ENCODE assay signal across 8 mouse cellular contexts in the genomic region with DNA sequence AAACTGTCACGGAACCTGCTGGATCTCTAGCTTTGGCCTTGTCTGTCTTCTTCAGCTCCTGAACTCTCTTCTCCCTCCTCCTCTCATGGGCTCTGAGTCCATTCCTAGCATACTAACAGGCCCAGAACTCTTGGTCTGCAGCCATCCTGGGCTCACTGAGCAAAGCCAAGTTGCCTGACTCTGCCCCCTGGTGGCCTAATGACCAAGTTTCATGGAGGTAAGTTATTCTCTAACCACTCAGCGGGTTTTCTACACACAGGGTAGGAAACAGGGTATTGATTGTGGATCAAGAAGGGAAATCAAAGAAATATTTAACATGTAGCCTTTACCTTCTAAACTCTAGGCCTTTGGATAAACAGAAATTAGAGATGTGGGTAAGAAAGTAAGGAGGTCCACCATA. TPM values are rescaled to one million over a fixed set of nuclear protein-coding genes. Genes with fewer than 3 reads are reported as not detected.
DNase-seq lines count a peak whose midpoint lies in the region; ATAC-seq and TF ChIP-seq lines count a peak whose summit lies in the region.

A gene (plus strand): TSS at position 21 of the 400 bp plus-strand sequence.

- H3K4me3 ChIP-seq in embryonic facial prominence, embryonic 10.5 days = no peak within 1 kb of the TSS
- H3K4me3 ChIP-seq in limb, embryonic 11.5 days (ENCODE audit: low read depth, low read length) = no peak within 1 kb of the TSS
- no peak within 1 kb of the TSS for H3K4me3 ChIP-seq in midbrain, postnatal 0 days (ENCODE audit: low read depth, low read length)

- no peaks in the 10 kb centered on the region for H3K9me3 ChIP-seq in embryonic facial prominence, embryonic 10.5 days
- H3K9me3 ChIP-seq in limb, embryonic 11.5 days (ENCODE audit: control insufficient read depth, low read length) = no peaks in the 10 kb centered on the region
- no peaks in the 10 kb centered on the region for H3K9me3 ChIP-seq in midbrain, postnatal 0 days (ENCODE audit: low read length)

- DNase-seq in 416B (ENCODE audit: low read depth) = peak; percentile 80
- DNase-seq in adrenal gland, postnatal 14 days = peak; percentile 91
- DNase-seq in embryonic facial prominence, embryonic 10.5 days (ENCODE audit: low spot score) = peak; percentile 80
- peak; percentile 84 to 95 for DNase-seq in heart, adult 18-20 months
- DNase-seq in kidney, adult 8-10 months = peak; percentile 78 to 90
- peak; percentile 86 for DNase-seq in limb, embryonic 11.5 days (ENCODE audit: low spot score)
- peak; percentile 83 for DNase-seq in midbrain, postnatal 0 days (ENCODE audit: low spot score)
- DNase-seq in spleen, postnatal 10 days (ENCODE audit: low spot score in 2 of 2) = peak; percentile 70 to 89

- H3K27me3 ChIP-seq in embryonic facial prominence, embryonic 10.5 days (replicated peaks; ENCODE audit: low read depth, poor library complexity, severe bottlenecking) = no peaks in the 10 kb centered on the region
- no peaks in the 10 kb centered on the region for H3K27me3 ChIP-seq in limb, embryonic 11.5 days (ENCODE audit: control insufficient read depth, insufficient read depth, low read length)
- no peaks in the 10 kb centered on the region for H3K27me3 ChIP-seq in midbrain, postnatal 0 days (ENCODE audit: insufficient read depth, low read length)

- no peak within 1 kb of the TSS for H3K4me2 ChIP-seq in limb, embryonic 11.5 days (ENCODE audit: low read depth, severe bottlenecking)
- no peak within 1 kb of the TSS for H3K4me2 ChIP-seq in midbrain, postnatal 0 days (ENCODE audit: low read depth, low read length, poor library complexity, severe bottlenecking)

- WGBS in embryonic facial prominence, embryonic 10.5 days = 42% methylated on average over 2 of the region's 2 CpGs
- WGBS in limb, embryonic 11.5 days = 47% methylated on average over 2 of the region's 2 CpGs
- 34% methylated on average over 2 of the region's 2 CpGs for WGBS in midbrain, postnatal 0 days

- peaks cover 5% of the 10 kb centered on the region; the same call in 1 of the 2 replicates for H3K4me1 ChIP-seq in embryonic facial prominence, embryonic 10.5 days
- no peaks in the 10 kb centered on the region; the same call in 1 of the 2 replicates for H3K4me1 ChIP-seq in limb, embryonic 11.5 days (ENCODE audit: control insufficient read depth, insufficient read depth, low read length)
- H3K4me1 ChIP-seq in midbrain, postnatal 0 days (ENCODE audit: insufficient read depth, low read length) = no peaks in the 10 kb centered on the region

- H3K27ac ChIP-seq in embryonic facial prominence, embryonic 10.5 days (replicated peaks) = no peak within 1 kb of the TSS
- no peak within 1 kb of the TSS for H3K27ac ChIP-seq in limb, embryonic 11.5 days (replicated peaks; ENCODE audit: low read depth, low read length)
- H3K27ac ChIP-seq in midbrain, postnatal 0 days (ENCODE audit: low read depth, low read length) = no peak within 1 kb of the TSS

- peak; percentile 39; the same call in 1 of the 2 replicates for ATAC-seq in limb, embryonic 11.5 days (ENCODE audit: insufficient number of reproducible peaks, low FRiP score, low TSS enrichment, low read depth)
- 0 out of 2 replicates have a peak, but pooled peaks have one; percentile 41 for ATAC-seq in midbrain, postnatal 0 days (ENCODE audit: low FRiP score)

- H3K9ac ChIP-seq in limb, embryonic 11.5 days (ENCODE audit: low read length) = no peak within 1 kb of the TSS
- no peak within 1 kb of the TSS for H3K9ac ChIP-seq in midbrain, postnatal 0 days (replicated peaks; ENCODE audit: low read length, poor library complexity, severe bottlenecking)

- TF ChIP-seq CTCF in midbrain, postnatal 0 days (IDR thresholded peaks at IDR 0.05) = peak; percentile 80

- H3K36me3 ChIP-seq in embryonic facial prominence, embryonic 10.5 days (replicated peaks) = no peaks in the 10 kb centered on the region
- no peaks in the 10 kb centered on the region for H3K36me3 ChIP-seq in limb, embryonic 11.5 days (ENCODE audit: control insufficient read depth, insufficient read depth, low read length)
- no peaks in the 10 kb centered on the region for H3K36me3 ChIP-seq in midbrain, postnatal 0 days (ENCODE audit: insufficient read depth, low read length)

RNA-seq across cellular contexts. Expression of the gene that starts here (rescaled TPM):
- total RNA-seq in adrenal gland, postnatal 14 days (2021) = not detected in 2 replicates
- 0.11 TPM in 1 of 2 replicates, not detected in the other for polyA plus RNA-seq in embryonic facial prominence, embryonic 10.5 days (2016; fragmentation: Nextera tagmentation; extraction: Ambion mirVana)
- not detected for total RNA-seq in heart, adult 18-20 months (2021)
- polyA plus RNA-seq in limb, embryonic 11.5 days (2014; fragmentation: Nextera tagmentation; extraction: Ambion mirVana) = 0.17 TPM in 1 of 2 replicates, not detected in the other
- total RNA-seq in midbrain, postnatal 0 days (2014; rRNA removed) = not detected in 2 replicates
- not detected in 2 replicates for polyA plus RNA-seq in midbrain, postnatal 0 days (2015; fragmentation: Nextera tagmentation; extraction: Ambion mirVana)

Comparison
In these comparisons a context has a peak if more than half of its experiments do, and no peak if none do; other contexts are left out.
1. Peak in DNase-seq in adrenal gland, postnatal 14 days; RNA of the gene not detected or under 1 TPM.
2. Peak in DNase-seq in embryonic facial prominence, embryonic 10.5 days; RNA of the gene not detected or under 1 TPM.
3. Peak in DNase-seq in heart, adult 18-20 months; RNA of the gene not detected or under 1 TPM.
4. Peak in DNase-seq and ATAC-seq in limb, embryonic 11.5 days; RNA of the gene not detected or under 1 TPM.
5. Peak in DNase-seq and ATAC-seq in midbrain, postnatal 0 days; RNA of the gene not detected or under 1 TPM.